Mouse (Mus musculus) olfactory bulb, adult 2 months (tissue): ENCODE measurements at regions not wholly inside any gene's neighbourhood (a gene's known extent, or its start where the extent isn't known, plus 50 kb on each side); places are given as distances from the start of the nearest gene placed in this dataset.

Experiments used
- H3K27ac ChIP-seq: fragments of 200-500 bp; 2 replicates; pipeline ENCODE4 v1.5.1; 2012; ENCODE audit warnings: low read depth, low read length; ENCODE audit not compliant: insufficient read depth
- H3K4me1 ChIP-seq: fragments of 200-500 bp; 2 replicates; pipeline ENCODE4 v1.6.1; 2012; ENCODE audit warnings: low read length; ENCODE audit not compliant: control insufficient read depth, insufficient read depth
- H3K4me3 ChIP-seq: fragments of 200-500 bp; 2 replicates; pipeline ENCODE4 v1.5.1; 2012; ENCODE audit warnings: mild to moderate bottlenecking, low read depth, low read length, moderate library complexity; ENCODE audit not compliant: insufficient read depth
- CTCF ChIP-seq: fragments of 200-500 bp; IDR thresholded peaks from 2 replicates; pipeline ENCODE4 v1.5.1; 2012; ENCODE audit warnings: low read depth, mild to moderate bottlenecking, low read length, moderate library complexity; ENCODE audit not compliant: insufficient read depth
- POLR2A ChIP-seq: fragments of 200-500 bp; IDR thresholded peaks from 2 replicates; pipeline ENCODE4 v1.6.1; 2012; ENCODE audit warnings: mild to moderate bottlenecking, low read depth, low read length, moderate library complexity; ENCODE audit not compliant: insufficient read depth
- WGBS: fragments of 180-500 bp; shearing (Covaris S2); methylation state at CpG from one replicate; pipeline ENCODE4 v1.1.7; 2018; 5-methylcytosine and 5-hydroxymethylcytosine counted together

DNA sequence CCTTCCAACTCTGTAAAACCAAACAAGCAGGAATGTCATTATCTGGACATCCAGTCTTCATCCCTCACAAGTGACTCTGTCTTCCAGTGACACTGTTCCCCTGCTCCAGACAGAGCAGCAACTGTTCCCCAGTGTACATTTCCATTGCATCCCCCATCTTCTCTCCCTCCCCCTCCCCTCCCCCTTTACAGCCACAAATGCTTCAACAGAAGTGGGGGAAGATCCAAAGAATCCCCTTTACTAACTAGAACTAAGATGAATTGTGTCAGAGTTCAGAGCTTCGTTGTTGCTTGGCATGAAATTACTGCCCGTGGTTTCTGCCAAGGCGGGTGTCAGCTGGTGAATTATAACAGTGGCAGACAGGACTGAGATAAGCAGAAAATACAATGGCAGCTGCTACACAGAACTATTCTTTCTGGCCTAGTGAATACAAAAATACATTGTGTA, 673.7 kb upstream of the Marcks start:
- no peak overlapping the region for H3K4me3 ChIP-seq
- no peaks in the 10 kb centered on the region for H3K4me1 ChIP-seq
- WGBS = 36% methylated on average over 3 of the region's 3 CpGs
- H3K27ac ChIP-seq = no peak overlapping the region
- TF ChIP-seq CTCF (no peak), POLR2A (no peak)

DNA sequence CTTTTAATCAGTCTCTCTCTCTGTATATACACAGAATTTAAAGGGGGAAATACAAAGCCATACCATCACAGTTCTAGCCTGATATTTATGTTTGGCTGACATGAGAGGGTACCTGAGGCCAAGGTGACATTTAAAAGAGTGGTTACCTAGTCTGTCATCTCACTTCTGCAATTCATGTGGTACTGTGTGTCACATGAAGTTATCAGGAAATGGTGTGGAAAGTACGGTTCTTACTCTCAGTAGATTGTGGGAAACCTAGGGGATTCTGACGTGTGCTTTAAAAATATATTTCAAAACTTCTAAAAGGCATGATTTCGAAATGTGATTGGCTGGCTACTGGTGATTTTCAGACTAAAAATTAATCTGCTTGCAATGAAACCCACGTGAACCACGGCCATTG, 673.1 kb upstream of the Marcks start:
- Histone ChIP-seq H3K4me3 (no peak overlapping the region), H3K4me1 (no peaks in the 10 kb centered on the region), H3K27ac (no peak overlapping the region)
- TF ChIP-seq POLR2A (no peak), CTCF (no peak)
- 85% methylated on average over 5 of the region's 5 CpGs for WGBS

DNA sequence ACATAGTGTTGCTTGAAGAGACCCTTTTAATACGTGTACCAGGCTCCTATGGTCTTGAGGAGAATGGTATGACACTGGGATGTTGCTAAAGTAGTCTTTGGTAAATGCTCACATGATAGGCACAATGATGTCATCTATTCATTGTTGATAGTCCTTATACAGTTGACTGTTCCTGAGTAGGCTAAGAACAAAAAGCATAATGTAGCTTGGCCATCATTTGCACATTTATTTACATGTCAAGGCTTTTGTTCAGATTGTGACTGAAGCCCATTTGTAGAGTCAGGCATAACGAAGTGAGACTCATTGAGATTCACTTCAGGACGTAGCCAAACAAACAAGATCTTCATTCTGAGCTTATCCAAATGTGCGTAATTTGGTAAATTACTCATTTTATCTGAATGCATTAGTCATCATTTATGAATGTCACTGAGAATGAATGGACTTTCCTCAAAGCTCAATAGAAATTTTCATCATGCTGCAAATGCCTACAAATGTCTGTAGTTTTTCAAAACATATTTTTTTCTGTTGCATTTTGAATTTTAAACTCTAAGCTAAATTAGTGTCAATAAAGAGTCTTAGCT, 664.6 kb upstream of the Marcks start:
- Histone ChIP-seq H3K4me1 (no peaks in the 10 kb centered on the region), H3K4me3 (no peak overlapping the region), H3K27ac (no peak overlapping the region)
- TF ChIP-seq POLR2A (no peak), CTCF (no peak)
- 65% methylated on average over 4 of the region's 4 CpGs for WGBS

DNA sequence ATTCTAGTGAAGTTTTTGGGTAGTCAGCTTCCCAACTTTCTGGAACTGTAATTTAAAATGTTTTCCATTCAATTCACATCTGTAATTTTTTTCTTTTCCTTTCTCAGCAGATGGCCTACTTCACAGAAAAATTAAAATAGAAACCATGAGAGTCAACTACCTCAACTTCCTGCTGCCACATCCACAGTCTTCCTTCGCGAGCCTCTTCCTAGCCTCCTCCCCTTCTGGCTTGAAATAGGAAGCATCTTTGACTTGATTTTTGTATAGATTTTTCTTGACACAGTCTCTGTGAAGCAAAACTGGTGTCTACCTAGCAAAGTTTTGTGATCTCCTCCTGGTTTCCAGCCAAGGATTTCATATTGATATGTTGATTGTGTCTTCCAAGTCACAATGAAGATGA, 660.7 kb upstream of the Marcks start:
- H3K4me1 ChIP-seq = no peaks in the 10 kb centered on the region
- 69% methylated on average over 2 of the region's 2 CpGs for WGBS
- H3K27ac ChIP-seq = no peak overlapping the region
- H3K4me3 ChIP-seq = no peak overlapping the region
- TF ChIP-seq CTCF (no peak), POLR2A (no peak)

DNA sequence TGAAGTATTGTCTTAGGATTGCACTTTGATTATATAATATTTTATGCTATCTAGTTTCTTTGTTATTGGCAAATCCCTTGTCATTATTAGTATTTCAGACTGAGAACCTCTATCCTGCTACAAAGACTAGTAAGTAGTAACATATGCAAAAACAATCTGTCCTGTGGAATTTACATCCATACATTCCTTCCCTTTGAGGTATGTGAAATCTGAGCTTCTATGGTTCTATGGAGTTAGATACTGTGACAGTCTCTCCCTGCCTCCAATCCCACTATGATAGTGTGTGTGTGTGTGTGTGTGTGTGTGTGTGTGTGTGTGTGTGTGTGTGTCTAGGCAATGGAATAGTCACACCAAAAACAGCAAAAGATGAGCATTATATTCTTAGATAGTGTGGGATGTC, 659.6 kb upstream of the Marcks start:
- Histone ChIP-seq H3K4me3 (no peak overlapping the region), H3K27ac (no peak overlapping the region), H3K4me1 (no peaks in the 10 kb centered on the region)
- no peak for TF ChIP-seq POLR2A
- no peak for TF ChIP-seq CTCF

DNA sequence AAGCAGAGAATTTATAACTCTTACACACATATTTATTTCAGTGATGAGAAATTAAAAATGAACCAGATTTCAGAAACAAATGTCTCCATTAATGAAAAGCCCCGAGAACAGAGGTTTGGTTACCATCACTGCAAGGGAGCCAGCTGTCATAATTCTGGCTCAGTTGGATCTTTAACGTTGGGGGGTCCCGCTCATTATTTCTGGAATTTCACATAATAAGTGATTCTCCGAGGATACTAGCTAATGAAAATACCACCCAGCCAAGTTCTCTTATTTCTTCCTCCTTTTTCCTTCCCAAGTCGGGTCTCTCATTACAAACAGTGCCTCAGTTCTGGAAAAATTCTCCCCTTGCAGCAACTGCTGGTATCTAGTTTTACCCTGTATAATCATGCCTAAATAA, 659.0 kb upstream of the Marcks start:
- Histone ChIP-seq H3K4me1 (no peaks in the 10 kb centered on the region), H3K27ac (no peak overlapping the region), H3K4me3 (no peak overlapping the region)
- 74% methylated on average over 5 of the region's 5 CpGs for WGBS
- TF ChIP-seq CTCF (no peak), POLR2A (no peak)

DNA sequence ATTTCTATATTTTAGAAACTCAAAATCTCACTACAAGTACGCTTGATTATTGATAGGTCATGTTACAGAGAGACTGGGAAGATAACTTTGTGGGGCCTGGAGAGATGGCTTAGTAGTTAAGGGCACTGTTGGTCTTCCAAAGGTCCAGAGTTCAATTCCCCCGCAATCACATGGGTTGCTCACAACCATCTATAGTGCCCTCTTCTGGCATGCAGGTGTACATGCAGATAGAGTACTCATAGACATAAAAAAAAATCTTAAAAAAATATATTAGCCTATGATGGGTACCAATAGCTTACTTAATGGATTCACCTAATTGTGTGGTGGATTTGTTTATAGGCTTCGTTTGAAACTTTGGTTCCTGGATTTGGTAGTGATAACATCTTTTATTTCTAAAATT, 654.2 kb upstream of the Marcks start:
- TF ChIP-seq POLR2A (no peak), CTCF (no peak)
- Histone ChIP-seq H3K4me1 (no peaks in the 10 kb centered on the region), H3K4me3 (no peak overlapping the region), H3K27ac (no peak overlapping the region)
- WGBS = 87% methylated on average over 3 of the region's 3 CpGs

DNA sequence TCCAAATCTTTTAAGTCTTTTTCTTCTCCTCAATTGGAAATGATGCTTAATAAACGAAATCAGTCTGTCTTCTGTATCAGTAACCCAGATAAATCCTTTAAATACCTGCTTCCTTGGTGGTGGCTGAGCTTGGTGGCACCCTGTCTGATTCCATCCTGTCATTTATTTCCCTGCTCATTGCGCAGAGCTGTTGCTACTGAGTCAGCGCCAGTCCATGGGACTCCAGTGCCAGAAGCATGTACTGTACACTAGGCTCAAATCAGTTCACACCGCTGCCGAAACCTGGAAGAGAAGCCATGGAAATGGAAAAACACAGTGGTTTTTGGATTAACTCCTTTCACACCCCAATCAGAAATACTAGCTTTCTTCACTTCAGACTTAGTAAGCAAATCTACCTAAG, 649.3 kb upstream of the Marcks start:
- Histone ChIP-seq H3K4me1 (no peaks in the 10 kb centered on the region), H3K4me3 (no peak overlapping the region), H3K27ac (no peak overlapping the region)
- WGBS = 93% methylated on average over 5 of the region's 5 CpGs
- TF ChIP-seq POLR2A = no peak

DNA sequence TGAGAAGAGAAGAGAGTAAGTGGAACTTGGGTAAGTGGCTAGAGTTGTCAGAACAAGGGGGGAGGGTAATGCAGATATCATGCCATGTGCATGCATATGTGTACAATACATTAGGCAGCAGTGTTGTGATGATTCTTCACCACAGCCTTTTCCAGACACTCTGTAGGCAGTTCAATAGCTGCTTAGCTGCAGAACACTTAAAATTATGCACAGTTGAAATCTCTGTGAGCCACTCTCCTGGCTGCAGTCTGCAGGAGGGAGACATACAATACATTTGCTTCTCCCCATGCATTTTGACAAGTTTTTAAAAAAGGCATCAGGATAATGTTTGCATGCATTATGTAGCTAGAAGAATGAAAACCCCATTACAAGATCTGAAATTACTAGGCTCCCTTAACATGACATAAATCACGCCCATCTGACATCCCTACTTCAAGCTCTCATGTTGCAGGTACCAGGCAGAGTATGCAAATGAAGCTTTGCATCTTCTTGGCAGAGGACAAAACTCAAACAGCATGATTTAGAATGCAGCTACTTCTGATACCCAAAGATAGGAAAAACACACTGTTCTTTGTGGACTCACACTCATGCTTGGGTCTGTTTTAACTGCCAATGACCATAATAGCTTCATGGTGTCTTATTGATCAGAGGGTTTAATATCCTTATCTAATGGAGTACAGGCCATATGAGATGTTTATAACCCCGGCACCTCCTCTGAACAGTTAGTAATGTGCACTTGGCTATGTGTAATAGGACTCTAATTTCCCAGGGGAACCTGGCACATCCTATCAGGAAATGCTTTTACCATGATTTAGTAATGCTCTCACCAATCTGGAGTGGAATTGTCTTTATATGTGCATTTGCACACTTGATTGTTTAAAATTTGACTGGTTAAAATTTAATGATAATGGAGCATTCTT, 640.9 kb upstream of the Marcks start:
- TF ChIP-seq CTCF (no peak), POLR2A (no peak)
- H3K4me3 ChIP-seq = no peak overlapping the region
- no peak overlapping the region for H3K27ac ChIP-seq
- WGBS = 78% methylated on average over 2 of the region's 2 CpGs
- no peaks in the 10 kb centered on the region for H3K4me1 ChIP-seq

DNA sequence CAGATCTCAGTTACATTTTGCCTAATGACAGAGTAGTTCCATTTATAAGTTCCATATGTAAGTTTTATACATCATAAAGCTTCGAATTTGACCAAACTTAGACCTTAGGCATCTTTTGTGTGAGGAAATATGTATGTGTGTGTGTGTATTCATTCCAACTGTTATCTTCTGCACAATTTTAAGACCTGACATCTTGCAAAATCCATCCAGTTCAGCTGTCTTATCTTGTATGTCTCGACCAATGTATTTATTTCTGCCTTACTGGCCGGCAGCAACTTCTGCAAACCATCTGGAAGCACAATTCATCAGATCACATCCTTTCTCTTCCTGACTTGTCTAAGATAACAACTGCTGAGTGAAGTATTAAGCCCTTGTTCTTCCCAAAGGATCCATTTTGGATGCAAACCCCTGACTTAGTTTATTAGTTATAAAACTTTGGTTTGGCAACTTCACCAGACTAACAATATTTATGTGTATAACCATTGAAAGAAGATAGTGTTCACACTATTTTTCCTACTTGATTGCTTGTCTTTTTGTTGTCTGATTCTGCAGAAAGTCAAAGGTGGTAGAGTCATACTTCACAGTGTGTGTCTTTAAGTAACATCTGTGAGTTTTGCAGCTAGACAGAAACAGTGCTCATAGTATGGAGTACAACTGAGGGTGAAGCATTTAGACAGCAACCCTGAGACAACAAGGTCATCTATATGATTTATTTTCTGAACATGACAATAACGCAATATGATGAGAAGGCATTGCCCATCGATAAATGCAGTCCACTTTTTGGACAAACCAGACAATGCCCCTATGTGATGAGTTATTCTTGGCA, 622.0 kb upstream of the Marcks start:
- H3K4me3 ChIP-seq = no peak overlapping the region
- no peaks in the 10 kb centered on the region for H3K4me1 ChIP-seq
- TF ChIP-seq CTCF (no peak), POLR2A (no peak)
- H3K27ac ChIP-seq = no peak overlapping the region
- 90% methylated on average over 5 of the region's 5 CpGs for whole genome bisulfite sequencing
